In genomic region chr1:33612100-33612499, GRCm38 (mm10) we compare ENCODE assay signal across 16 mouse cellular contexts.
"Had no signal": no experiment of that assay in that cellular context is flagged by ENCODE, and none has a peak within 500 bp of the region (broad histone marks: within the 10 kb centered on the region; RNA-seq: fewer than 3 reads in every experiment).

No protein-coding gene starts in this region.

- H3K9me3 ChIP-seq: liver, embryonic 15.5 days; lung, embryonic 15.5 days; midbrain, embryonic 12.5 days; neural tube, embryonic 12.5 days had no signal

- H3K4me2 ChIP-seq: liver, embryonic 15.5 days; lung, embryonic 15.5 days; midbrain, embryonic 12.5 days; neural tube, embryonic 12.5 days had no signal

- H3K4me1 ChIP-seq: neural tube, embryonic 12.5 days had no signal

- H3K9ac ChIP-seq: liver, embryonic 15.5 days; liver, postnatal 0 days; lung, embryonic 15.5 days; midbrain, embryonic 12.5 days; neural tube, embryonic 12.5 days had no signal

- H3K27ac ChIP-seq: liver, embryonic 15.5 days; lung, embryonic 15.5 days; macrophage; midbrain, embryonic 12.5 days; neural tube, embryonic 12.5 days had no signal

- H3K4me3 ChIP-seq: liver, embryonic 15.5 days; lung, embryonic 15.5 days; megakaryocyte, embryonic 14.5 days; midbrain, embryonic 12.5 days; neural tube, embryonic 12.5 days had no signal

- ATAC-seq: liver, postnatal 0 days; lung, postnatal 0 days had no signal

- H3K36me3 ChIP-seq: lung, embryonic 15.5 days; midbrain, embryonic 12.5 days; neural tube, embryonic 12.5 days had no signal

- H3K27me3 ChIP-seq: liver, embryonic 15.5 days; lung, embryonic 15.5 days; megakaryocyte, embryonic 14.5 days; midbrain, embryonic 12.5 days; neural tube, embryonic 12.5 days had no signal

- DNase-seq: liver, postnatal 0 days; lung, adult 2 months; lung, postnatal 14 days; lung, postnatal 36 days; midbrain, embryonic 14.5 days; right cerebral cortex, postnatal 14 days; thymus, adult 18-20 months; thymus, postnatal 14 days; thymus, postnatal 36 days had no signal
